Mouse (Mus musculus) intestine, embryonic 14.5 days (tissue): Measurements from ENCODE around the gene Fam189b. TPM values are rescaled to one million over a fixed set of nuclear protein-coding genes. Genes with fewer than 3 reads are reported as not detected.
A peak's percentile ranks its signal among the peaks of the same experiment; 100 is the strongest.

Experiments
- ATAC-seq: fragments of 200-750 bp; cut with Nextera tagmentation; replicated peaks from 2 replicates; pipeline ENCODE4 v1.8.0; 2017; ENCODE audit warnings: low read depth, moderate number of reproducible peaks, moderate TSS enrichment, moderate library complexity; ENCODE audit not compliant: low FRiP score, low TSS enrichment
- DNase-seq: peaks from one replicate; pipeline ENCODE4 v3.0.0-alpha.2; 2018; ENCODE audit warnings: low spot score
- H3K27ac ChIP-seq: fragments of 300-500 bp; sonication (generic); 2 replicates; pipeline ENCODE4 v1.5.1; 2014; ENCODE audit warnings: low read depth, mild to moderate bottlenecking, control low read depth
- H3K27me3 ChIP-seq: fragments of 300-500 bp; sonication (generic); replicated peaks from 2 replicates; pipeline ENCODE4 v1.6.1; 2014; ENCODE audit warnings: low read length, control low read depth; ENCODE audit not compliant: control insufficient read depth, insufficient read depth
- H3K36me3 ChIP-seq: fragments of 300-500 bp; sonication (generic); 2 replicates; pipeline ENCODE4 v1.6.1; 2014; ENCODE audit warnings: low read length, control low read depth; ENCODE audit not compliant: control insufficient read depth, insufficient read depth
- H3K4me1 ChIP-seq: fragments of 300-500 bp; sonication (generic); replicated peaks from 2 replicates; pipeline ENCODE4 v1.6.1; 2014; ENCODE audit warnings: low read length, control low read depth, mixed read lengths; ENCODE audit not compliant: control insufficient read depth, insufficient read depth
- H3K4me2 ChIP-seq: fragments of 300-500 bp; sonication (generic); 2 replicates; pipeline ENCODE4 v1.6.1; 2014; ENCODE audit warnings: low read length
- H3K4me3 ChIP-seq: fragments of 300-500 bp; sonication (generic); 2 replicates; pipeline ENCODE4 v1.5.1; 2014; ENCODE audit warnings: low read depth, low read length, control low read depth, mixed read lengths
- H3K9ac ChIP-seq: fragments of 300-500 bp; sonication (generic); 2 replicates; pipeline ENCODE4 v1.6.1; 2014; ENCODE audit warnings: mild to moderate bottlenecking, low read length
- H3K9me3 ChIP-seq: fragments of 300-500 bp; sonication (generic); 2 replicates; pipeline ENCODE4 v1.6.1; 2016; ENCODE audit warnings: low read length, control low read depth; ENCODE audit not compliant: control insufficient read depth
- WGBS: fragments of 180-500 bp; shearing (Covaris S2); extraction: QIAGEN DNeasy Blood & Tissue Kit; methylation state at CpG from one replicate; pipeline ENCODE4 v1.1.7; 2014; 5-methylcytosine and 5-hydroxymethylcytosine counted together
- polyA plus RNA-seq: library from polyadenylated mRNA; unstranded; fragments of >200 nt; fragmentation: Nextera tagmentation; extraction: Ambion mirVana; gene quantifications from 2 replicates; pipeline ENCODE4 v1.2.1, GENCODE M21; 2014

Gene Fam189b
- polyA plus RNA-seq, 1 experiment from 2014 or later = 29.3 TPM

- H3K9ac ChIP-seq = peak within 1 kb of the TSS; percentile 85
- H3K9me3 ChIP-seq = no peaks in the 10 kb centered on the region
- H3K27ac ChIP-seq = peak within 1 kb of the TSS; percentile 70; the same call in 1 of the 2 replicates
- under 1% methylated on average over 43 of the region's 43 CpGs for WGBS
- peak within 1 kb of the TSS; percentile 87 for H3K4me3 ChIP-seq
- DNase-seq = peak; percentile 95
- peak; percentile 94 for ATAC-seq
- no peaks in the 10 kb centered on the region for H3K27me3 ChIP-seq
- H3K4me2 ChIP-seq = peak within 1 kb of the TSS; percentile 85
- H3K36me3 ChIP-seq = peaks cover 73% of the 10 kb centered on the region
- peaks cover 12% of the 10 kb centered on the region for H3K4me1 ChIP-seq
These were observed 5.5 kb upstream of the Fam189b start, which contains the start of gene Scamp3 for GRCm38 (mm10) chr3:89177242-89178106. Scamp3 (plus strand) TSS chr3:89177473.

GRCm38 (mm10) chr3:89178107-89178385 lies 4.9 kb upstream of the Fam189b start:
- Histone ChIP-seq H3K27me3 (no peaks in the 10 kb centered on the region), H3K4me3 (peak overlapping the region; percentile 87), H3K4me1 (peaks cover 12% of the 10 kb centered on the region), H3K27ac (peak overlapping the region; percentile 70; the same call in 1 of the 2 replicates), H3K9ac (peak overlapping the region; percentile 85), H3K9me3 (no peaks in the 10 kb centered on the region), H3K36me3 (peaks cover 67% of the 10 kb centered on the region), H3K4me2 (peak overlapping the region; percentile 85)
- 4% methylated on average over 6 of the region's 6 CpGs for WGBS
- ATAC-seq (no peak), DNase-seq (no peak)

- H3K4me1 ChIP-seq = peaks cover 18% of the 10 kb centered on the region
- no peaks in the 10 kb centered on the region for H3K27me3 ChIP-seq
- WGBS = 89% methylated on average over 11 of the region's 11 CpGs
- no peak overlapping the region for H3K4me2 ChIP-seq
- no peak overlapping the region for H3K9ac ChIP-seq
- DNase-seq = no peak
- no peak for ATAC-seq
- H3K27ac ChIP-seq = no peak overlapping the region
- H3K9me3 ChIP-seq = no peaks in the 10 kb centered on the region
- no peak overlapping the region for H3K4me3 ChIP-seq
- peaks cover 57% of the 10 kb centered on the region for H3K36me3 ChIP-seq
These were observed 3.9 kb upstream of the Fam189b start for GRCm38 (mm10) chr3:89179056-89179455.

- Histone ChIP-seq H3K9me3 (no peaks in the 10 kb centered on the region), H3K4me2 (no peak overlapping the region), H3K27ac (no peak overlapping the region), H3K4me3 (no peak overlapping the region), H3K36me3 (peaks cover 30% of the 10 kb centered on the region), H3K27me3 (no peaks in the 10 kb centered on the region), H3K4me1 (peaks cover 28% of the 10 kb centered on the region), H3K9ac (no peak overlapping the region)
- DNase-seq (no peak), ATAC-seq (no peak)
- WGBS = 90% methylated on average over 27 of the region's 27 CpGs
These were observed 1.0 kb upstream of the Fam189b start for GRCm38 (mm10) chr3:89181749-89182500.

- Histone ChIP-seq H3K9ac (no peak overlapping the region; the same call in 1 of the 2 replicates), H3K4me2 (peak overlapping the region; percentile 96), H3K4me3 (peak overlapping the region; percentile 54), H3K27me3 (no peaks in the 10 kb centered on the region), H3K9me3 (no peaks in the 10 kb centered on the region), H3K36me3 (peaks cover 35% of the 10 kb centered on the region), H3K27ac (no peak overlapping the region), H3K4me1 (peaks cover 28% of the 10 kb centered on the region)
- WGBS = 39% methylated on average over 7 of the region's 7 CpGs
- ATAC-seq (peak; percentile 6; the same call in 1 of the 2 replicates), DNase-seq (no peak)
These were observed 349 bp upstream of the Fam189b start for GRCm38 (mm10) chr3:89182531-89183057.

- no peak for DNase-seq
These were observed 994 bp downstream of the Fam189b start for GRCm38 (mm10) chr3:89183959-89184315.

GRCm38 (mm10) chr3:89187197-89187596 lies 4.3 kb downstream of the Fam189b start:
- no peak for ATAC-seq
- 63% methylated on average over 23 of the region's 23 CpGs for WGBS
- no peaks in the 10 kb centered on the region for H3K9me3 ChIP-seq
- peaks cover 7% of the 10 kb centered on the region for H3K36me3 ChIP-seq
- no peak overlapping the region for H3K4me2 ChIP-seq
- H3K9ac ChIP-seq = no peak overlapping the region
- no peaks in the 10 kb centered on the region for H3K27me3 ChIP-seq
- H3K27ac ChIP-seq = no peak overlapping the region
- peaks cover 15% of the 10 kb centered on the region for H3K4me1 ChIP-seq
- no peak overlapping the region for H3K4me3 ChIP-seq
- no peak for DNase-seq

More at GRCm38 (mm10) chr3:89183959-89184315, 994 bp downstream of the Fam189b start:
- peaks cover 37% of the 10 kb centered on the region for H3K36me3 ChIP-seq
- peaks cover 18% of the 10 kb centered on the region for H3K4me1 ChIP-seq
- 75% methylated on average over 6 of the region's 6 CpGs for WGBS
- H3K4me3 ChIP-seq = peak overlapping the region; percentile 54
- no peaks in the 10 kb centered on the region for H3K9me3 ChIP-seq
- H3K9ac ChIP-seq = peak overlapping the region; percentile 82
- H3K27ac ChIP-seq = no peak overlapping the region
- peak overlapping the region; percentile 96 for H3K4me2 ChIP-seq
- ATAC-seq = no peak
- no peaks in the 10 kb centered on the region for H3K27me3 ChIP-seq

GRCm38 (mm10) chr3:89187690-89188477 lies 4.9 kb downstream of the Fam189b start:
- WGBS = 83% methylated on average over 18 of the region's 18 CpGs
- Histone ChIP-seq H3K9ac (no peak overlapping the region), H3K36me3 (peaks cover 7% of the 10 kb centered on the region; the same call in 1 of the 2 replicates), H3K27ac (no peak overlapping the region), H3K27me3 (no peaks in the 10 kb centered on the region), H3K4me3 (no peak overlapping the region), H3K9me3 (no peaks in the 10 kb centered on the region), H3K4me2 (no peak overlapping the region), H3K4me1 (peaks cover 15% of the 10 kb centered on the region)
- DNase-seq (no peak), ATAC-seq (no peak)
